Mouse (Mus musculus): Measurements from ENCODE around the gene Olfr1415.

- TF ChIP-seq CTCF (IDR thresholded peaks at IDR 0.05): peak; percentile 65
- TF ChIP-seq EP300 (IDR thresholded peaks at IDR 0.05): no peak
Measured at GRCm38 (mm10) chr1:92521376-92521775, 25.5 kb upstream of the Olfr1415 start.
